Mouse (Mus musculus) stomach, postnatal 0 days (tissue): ENCODE measurements at regions not wholly inside any gene's neighbourhood (a gene's known extent, or its start where the extent isn't known, plus 50 kb on each side); places are given as distances from the start of the nearest gene placed in this dataset.

Source experiments
- CTCF ChIP-seq: IDR thresholded peaks from 2 replicates; pipeline ENCODE4 v1.5.1; 2016; ENCODE audit warnings: antibody characterized with exemption, low read depth, mild to moderate bottlenecking, moderate library complexity
- EP300 ChIP-seq: optimal IDR thresholded peaks from 2 replicates; pipeline ENCODE3; 2016; ENCODE audit warnings: antibody characterized with exemption

- TF ChIP-seq CTCF: no peak
- no peak for TF ChIP-seq EP300
These were observed 2687.1 kb upstream of the Gm7489 start for GRCm38 (mm10) chr15:51197466-51198158.
